Mouse (Mus musculus): ENCODE measurements around the gene Actc1.
A peak's percentile ranks its signal among the peaks of the same experiment; 100 is the strongest.

The Actc1 gene

DNA sequence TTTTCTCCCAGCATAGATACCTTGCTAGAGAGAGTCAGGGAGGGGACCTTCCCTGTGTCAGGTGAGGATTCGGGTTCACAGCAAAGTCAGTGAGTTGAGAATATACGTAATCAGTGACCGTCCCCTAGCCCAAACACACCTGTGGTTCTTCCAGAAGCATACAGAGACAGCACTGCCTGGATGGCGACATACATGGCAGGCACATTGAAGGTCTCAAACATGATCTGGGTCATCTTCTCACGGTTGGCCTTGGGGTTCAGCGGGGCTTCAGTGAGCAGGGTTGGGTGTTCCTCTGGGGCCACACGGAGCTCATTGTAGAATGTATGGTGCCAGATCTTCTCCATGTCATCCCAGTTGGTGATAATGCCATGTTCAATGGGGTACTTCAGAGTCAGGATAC is 3.2 kb downstream of the Actc1 start:
- DNase-seq (ENCODE audit: low spot score) = no peak

DNA sequence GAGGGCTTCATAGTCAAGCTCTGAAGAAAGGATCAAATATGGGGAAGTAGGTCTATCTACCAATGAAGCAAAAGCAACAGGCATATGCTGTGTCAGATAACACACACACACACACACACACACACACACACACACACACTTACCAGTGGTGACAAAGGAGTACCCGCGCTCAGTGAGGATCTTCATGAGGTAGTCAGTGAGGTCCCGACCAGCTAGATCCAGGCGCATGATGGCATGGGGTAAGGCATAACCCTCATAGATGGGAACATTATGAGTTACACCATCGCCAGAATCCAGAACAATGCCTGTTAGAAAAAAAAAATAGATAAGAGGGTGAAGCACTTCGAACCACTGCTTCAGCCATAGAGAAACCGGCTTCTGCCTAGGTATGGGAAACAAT is 4.0 kb downstream of the Actc1 start:
- DNase-seq (ENCODE audit: low spot score) = no peak

DNA sequence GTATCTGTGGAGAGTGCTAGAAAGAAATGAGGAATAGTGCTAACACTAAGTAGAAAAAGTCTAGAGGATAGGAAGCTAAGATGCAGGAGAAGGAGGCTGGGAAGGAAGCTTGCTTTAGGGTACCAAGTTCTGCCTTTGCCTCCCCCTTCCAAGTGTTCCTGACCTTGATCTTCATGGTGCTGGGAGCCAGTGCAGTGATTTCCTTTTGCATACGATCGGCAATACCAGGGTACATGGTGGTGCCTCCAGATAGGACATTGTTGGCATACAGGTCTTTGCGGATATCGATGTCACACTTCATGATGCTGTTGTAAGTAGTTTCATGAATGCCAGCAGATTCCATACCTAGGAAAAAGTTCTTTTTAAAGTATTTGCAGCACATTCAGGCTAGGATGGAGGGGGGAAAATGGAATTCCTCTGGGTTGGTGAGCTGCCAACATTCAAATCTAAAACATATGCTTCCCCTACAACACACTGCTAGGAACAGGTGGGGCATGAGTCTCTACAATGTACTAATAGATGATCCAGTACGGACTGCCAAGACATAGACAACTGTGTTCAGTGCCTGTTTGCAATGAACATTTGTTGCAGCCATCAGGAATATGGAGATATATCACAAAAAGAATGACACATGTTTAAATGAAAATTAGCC is 5.3 kb downstream of the Actc1 start:
- DNase-seq (ENCODE audit: low spot score) = no peak

DNA sequence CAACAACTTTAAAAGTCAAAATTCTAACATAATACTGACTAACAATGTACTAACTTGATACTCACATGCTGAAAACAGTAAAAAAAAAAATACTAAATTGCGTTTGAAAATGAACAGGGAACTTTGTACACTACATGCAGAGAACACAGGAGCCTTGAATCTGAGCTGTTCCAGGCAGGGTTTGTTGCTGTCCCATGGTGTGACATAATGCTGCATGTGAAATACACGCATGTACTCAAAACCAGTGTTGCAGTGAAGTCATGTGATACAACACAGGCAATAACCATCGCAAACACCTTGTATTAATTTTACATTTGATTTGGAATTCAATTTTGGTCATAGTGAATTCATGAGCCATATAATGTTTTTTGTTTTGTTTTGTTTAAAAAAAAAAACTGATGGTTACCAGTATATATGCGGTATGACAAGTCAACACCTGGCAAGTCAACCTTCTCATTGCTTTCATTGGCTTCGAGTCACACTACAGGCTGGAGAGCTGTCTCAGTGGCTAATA is 7.1 kb downstream of the Actc1 start:
- DNase-seq (ENCODE audit: low spot score) = no peak

DNA sequence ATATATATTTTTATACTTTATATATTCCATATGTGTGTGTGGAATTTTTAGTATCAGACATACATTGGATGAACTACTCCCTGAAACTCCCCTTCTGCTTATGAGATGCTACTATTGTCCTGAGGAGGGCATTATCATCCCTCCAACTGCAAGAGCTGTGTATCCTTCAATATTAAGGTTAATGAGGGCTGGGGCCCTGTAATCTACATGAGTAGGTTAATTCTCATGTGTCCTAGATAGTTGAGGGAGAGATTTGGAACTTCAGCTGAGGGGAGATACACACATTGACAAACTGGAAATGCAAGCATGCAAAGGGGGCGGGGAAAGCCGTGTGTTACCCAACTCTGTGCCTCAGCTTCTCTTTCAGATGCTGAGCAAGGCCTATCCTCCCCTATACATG is 15.4 kb downstream of the Actc1 start:
- no peak for DNase-seq (ENCODE audit: low spot score)

DNA sequence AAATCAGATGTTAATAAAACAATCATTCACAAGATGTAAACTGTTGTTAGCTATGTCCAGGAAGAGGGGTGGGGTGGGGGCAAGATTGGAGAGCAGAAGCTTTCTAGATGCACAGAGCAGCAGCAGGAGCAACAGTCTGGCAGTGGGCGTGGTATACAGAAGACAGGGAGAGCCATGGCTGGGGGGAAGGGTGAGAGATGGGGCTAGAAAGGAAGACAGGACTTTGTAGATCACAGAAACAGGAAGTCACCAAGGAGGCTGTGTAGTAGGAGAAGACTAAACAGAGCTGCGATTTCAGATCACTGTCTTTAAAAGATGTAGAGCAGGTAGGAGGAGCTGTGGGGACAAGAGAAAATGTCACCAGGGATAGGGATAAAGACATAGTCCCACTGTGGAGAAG is 21.1 kb downstream of the Actc1 start:
- DNase-seq (ENCODE audit: low spot score) = no peak

DNA sequence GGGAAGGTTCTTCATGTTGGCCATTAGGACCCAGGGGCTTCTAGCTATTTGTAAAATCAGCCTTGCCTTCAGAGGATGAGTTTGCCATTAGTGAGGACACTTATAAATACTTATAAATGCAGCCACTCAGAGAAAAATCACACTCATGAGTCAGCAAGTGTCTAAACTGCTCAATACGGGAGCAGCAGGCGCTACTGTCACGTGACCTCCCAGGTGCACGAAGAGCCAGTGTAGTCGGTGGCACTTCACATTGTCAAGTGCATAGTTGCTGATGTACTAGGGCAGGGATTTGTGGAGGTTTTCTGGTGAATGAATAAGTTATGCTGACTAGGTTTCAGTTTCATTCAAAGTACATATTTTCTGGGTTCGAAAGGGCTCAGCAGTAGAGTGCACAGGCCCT is 30.0 kb downstream of the Actc1 start:
- no peak for DNase-seq (ENCODE audit: low spot score)

DNA sequence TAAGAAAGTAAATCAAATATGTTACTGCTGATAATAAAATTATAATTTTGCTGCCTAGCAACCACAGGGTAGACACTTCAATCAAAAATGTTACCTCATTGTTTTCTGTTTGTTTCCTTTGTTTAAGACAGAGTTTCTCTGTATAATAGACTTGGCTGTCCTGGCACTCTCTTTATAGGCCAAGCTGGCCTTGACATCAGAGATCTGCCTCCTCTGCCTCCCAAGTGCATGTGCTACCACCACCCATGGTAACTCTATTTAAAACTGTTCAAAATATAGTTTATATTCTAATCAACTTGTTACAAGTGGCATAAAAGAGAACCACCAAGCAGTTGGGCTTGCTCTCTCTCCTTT is 33.2 kb downstream of the Actc1 start:
- no peak for DNase-seq (ENCODE audit: low spot score)

DNA sequence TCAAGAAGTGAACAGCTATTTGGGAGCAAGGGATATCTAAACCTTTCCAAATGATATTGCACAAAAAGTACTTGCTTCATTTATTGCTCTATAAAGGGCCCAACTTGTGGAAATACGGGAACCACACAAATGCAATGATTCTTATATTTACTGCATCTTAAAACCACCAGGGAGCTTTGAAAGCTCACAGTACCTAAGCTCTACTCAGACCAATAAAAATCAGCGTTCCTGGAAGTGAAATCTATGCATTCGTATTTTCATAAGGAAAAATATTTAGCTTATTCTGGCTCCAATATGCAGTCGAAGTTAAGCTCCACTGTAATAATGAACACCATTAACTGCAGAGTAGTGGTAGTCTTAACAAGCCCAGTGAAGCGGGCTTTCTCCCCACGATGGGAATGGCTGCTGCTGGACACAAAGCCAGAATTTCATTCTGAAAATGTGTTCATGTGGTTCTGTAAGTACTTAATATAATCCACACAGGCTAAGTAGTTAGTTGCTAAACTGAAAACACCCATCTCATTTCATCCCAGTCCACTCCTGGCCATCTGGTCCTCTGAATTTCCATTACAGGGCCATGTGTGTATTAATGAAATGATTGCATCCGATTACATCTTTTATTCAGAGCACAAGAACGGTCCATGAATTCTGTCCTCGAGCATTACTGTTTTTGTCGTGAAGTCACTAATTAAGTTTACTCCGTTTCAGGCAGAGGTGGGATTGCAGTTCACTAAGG is 33.7 kb downstream of the Actc1 start:
- no peak for DNase-seq (ENCODE audit: low spot score)

DNA sequence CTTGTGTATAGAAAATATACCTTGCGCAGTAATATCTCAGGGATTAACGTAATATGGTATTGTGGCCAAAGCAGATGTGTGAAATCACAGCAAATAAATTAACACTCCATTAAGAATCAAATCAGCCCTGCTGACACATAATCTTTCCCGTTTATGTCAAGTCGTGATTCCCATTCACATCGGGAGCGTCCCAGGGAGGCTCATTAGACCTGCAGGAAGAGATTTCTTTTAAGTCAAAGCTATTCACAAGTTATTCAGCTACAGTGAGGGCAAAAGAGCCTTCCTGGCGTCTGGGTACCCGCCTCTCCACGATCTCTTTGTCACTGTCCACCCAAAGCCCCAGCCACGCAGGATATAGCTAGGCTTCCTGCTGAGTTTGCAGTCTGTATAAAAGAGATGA is 35.2 kb downstream of the Actc1 start:
- DNase-seq (ENCODE audit: low spot score) = no peak

DNA sequence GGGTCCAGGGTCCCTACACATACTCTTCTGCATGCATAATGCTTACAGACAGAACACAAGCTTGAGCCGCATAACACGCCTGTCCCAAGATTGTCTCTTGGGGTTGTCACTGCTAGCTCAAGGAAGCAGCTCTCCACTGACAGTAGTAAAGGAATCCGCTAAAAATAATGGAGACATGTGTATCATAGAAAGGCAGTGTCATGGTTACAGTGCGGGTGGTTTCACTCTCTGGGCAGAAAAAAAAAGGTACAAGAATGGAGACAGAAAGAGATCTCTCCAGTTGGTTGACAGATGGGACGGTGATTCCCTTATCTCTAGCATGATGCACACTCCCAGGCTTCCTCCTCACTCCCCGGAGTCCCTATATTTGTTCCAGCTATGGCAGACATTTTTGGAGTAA is 38.5 kb downstream of the Actc1 start:
- DNase-seq (ENCODE audit: low spot score) = no peak

DNA sequence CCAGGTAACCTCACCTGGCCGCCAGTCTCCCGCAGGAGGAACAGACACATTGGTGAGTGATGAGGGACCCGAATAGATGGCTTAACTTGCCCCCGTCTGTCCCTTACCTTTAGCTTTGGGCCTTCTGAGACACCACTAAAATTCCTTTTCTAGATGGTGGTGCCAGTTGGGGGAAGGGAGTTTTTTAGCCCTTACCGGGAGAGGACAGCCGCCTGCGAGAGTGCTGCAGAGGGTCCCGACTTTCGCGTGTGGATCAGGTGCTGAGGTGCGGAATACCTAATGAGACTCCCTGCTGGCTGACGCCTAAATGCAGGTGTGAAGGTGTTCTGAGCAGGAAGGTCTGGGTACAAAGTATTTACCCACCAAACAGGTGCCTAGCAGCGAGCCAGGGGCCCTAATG is 39.5 kb downstream of the Actc1 start:
- DNase-seq (ENCODE audit: low spot score) = no peak

DNA sequence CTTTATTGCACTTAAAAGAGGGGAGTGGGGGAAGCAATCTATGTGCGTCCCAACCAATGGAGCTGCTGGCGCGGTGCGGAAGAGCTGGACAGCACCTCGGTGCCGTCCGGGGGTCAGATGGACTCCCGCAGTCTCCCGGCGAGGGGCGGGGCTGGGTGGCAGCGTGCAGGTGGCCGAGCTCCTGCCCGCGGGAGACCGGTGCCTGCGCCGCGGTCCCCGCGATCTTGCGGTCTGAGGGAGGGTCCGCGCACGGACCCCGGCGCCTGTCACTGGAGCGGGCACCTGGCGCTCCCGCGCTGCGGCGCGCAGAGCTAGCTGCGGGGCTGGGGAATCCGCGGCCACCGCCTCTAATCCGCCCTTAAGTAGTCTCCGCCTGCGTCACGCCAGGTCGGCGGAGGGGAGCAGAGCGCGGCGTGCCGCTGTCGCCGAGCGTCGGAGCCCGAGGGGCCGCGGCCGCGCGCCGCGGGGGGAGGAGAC is 40.0 kb downstream of the Actc1 start, which contains the start of gene Gjd2:
TSS of gene Gjd2 (minus strand) at position 325 of the 477 bp plus-strand sequence.
- no peak for DNase-seq (ENCODE audit: low spot score)

DNA sequence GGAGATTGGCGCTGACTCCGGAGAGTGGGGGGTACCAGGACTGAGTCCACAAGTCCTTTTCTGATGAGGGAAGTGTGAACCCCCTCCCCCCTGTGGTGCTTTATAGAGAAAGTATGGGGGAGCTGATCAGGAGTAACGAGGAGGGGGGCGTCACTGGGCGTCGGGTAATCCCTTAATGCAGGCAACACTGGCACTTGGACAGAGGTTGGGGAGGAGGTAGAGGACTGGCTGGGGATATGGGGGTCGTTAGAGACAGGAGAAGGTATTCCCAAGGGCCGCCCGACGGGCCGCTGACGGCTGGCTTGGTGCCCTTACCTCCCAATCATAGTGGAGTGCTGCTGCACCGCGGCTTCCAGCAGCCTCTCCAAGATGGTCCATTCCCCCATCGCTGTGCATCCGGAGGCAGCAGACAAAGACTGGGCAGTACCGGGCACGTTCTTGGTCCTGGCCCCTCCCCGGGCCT is 40.6 kb downstream of the Actc1 start:
- no peak for DNase-seq (ENCODE audit: low spot score)

DNA sequence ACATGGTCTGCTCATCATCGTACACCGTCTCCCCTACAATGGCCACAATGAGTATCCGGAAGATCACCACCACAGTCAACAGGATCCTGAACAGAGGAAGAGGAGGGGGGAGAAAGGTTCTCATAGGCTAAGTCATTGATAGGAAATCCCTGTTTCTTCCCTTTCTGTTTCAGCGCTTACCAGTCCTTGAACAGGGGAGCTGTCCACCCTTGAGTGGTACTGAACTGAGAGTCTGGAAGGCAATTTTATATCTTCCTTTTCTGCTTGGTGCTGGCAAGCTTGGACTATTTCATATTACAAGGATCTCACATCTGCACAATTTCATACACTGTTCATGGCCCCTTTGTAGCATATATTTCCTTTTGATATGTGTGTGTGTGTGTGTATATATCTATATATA is 41.5 kb downstream of the Actc1 start:
- peak; percentile 40 for DNase-seq (ENCODE audit: low spot score)

DNA sequence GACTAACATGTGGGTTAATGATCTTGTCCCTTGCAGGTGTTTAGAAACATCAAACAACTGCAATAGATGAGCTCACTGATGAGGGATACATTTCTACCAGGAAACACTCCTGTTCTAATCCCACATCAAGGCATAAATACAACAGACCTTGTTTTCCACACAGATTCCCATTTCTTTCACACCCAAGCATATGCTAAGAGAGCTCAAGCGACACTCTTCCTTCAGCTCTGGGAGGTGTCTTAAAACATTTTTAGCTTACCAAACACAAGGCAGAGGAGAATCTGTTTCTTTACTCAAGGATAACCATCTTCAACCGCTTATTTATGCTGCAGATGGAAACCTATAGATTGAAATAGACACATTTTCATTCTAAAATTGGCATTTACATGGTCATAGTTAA is 45.0 kb downstream of the Actc1 start:
- no peak for DNase-seq (ENCODE audit: low spot score)

DNA sequence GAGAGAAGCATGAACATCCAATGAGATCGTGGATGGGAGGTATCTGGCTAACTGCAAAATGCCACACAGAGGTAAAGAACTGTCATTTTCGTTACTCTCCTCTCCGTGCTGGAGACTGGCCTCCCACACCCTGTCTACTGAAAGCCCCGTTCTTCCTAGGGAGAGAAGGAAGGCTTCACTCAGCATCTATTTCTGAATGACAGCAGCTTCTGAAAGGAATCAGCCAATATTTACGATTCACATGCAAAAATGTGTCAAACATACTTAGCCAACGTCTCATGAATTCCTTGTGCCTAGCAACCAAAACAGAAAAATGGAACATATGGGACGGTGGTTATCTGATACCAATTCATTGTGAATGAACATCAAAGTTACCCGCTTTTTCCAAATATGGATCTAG is 55.9 kb downstream of the Actc1 start:
- DNase-seq (ENCODE audit: low spot score) = no peak

Measured in ovary, postnatal 14 days (tissue).